Mouse (Mus musculus) spleen, postnatal 10 days (tissue): ENCODE data around the gene Crot.
"Not testable (repeated sequence)": the region's sequence is repeated elsewhere in the genome, so short reads cannot be mapped to it uniquely, and the experiment has no call there.

ENCODE experiments used
- DNase-seq, 2 experiments: peaks; one replicate each; pipeline ENCODE4 v3.0.0; 2021 to 2022; ENCODE audit warnings: low spot score in 2 of 2

The Crot gene

GRCm38 (mm10) chr5:8996686-8997512 is at the start of gene Crot:
Gene Crot, minus strand, starts transcription at chr5:8997324.
- peak; percentile 77 to 89 for DNase-seq

DNA sequence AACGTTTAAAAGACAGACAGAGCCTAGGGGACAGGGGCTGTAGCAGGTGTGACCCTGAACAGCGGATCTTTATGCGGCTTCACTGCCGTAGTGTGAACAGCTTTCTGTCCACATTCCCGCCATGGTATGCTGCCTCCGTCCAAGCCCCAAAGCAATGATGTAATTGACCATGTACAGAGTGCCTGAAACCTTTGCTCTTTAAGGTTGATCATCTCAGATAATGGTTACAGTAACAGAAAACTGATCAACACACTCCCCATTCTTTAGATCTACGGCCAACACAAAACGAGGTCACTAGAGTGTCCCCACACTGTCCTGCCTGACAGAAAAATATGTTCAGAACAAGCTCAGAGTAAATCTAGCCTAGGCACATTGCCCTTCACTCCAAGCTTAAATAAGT is 48.8 kb upstream of the Crot start:
- no peak for DNase-seq

- no peak for DNase-seq
Measured at GRCm38 (mm10) chr5:9044821-9045220, 47.7 kb upstream of the Crot start.

DNA sequence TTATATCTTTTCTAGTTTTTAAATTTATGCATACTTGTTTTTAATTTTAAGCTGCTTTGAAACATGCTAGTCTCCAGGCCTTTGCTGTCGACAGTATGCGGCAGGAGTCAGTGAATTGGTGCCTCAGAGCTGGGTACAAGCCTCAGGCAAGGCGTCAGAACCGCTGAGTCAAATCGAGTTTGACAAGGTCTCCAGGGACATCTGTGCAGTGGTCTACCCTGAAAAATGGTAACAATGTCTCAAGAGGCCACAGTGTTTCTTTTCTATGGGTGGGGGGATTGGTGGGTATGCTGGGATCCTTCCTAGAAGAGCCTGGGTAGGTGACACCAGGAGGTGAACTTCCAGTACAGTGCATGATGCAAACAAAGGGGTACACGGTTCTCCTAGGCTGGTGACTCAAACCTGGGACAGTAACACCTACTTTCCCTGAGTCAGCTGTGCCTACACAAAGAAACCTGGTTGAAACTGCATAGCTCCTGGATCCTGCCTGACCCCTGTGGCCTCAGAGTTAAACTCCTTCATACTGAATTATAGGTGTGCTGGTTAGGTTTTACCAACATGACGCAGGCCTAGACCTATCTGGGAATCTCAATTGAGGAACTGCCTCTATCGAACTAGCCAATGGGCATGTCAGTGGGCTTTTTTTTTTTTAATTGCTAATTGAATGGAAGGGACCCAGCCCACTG is 46.6 kb upstream of the Crot start:
- DNase-seq: no peak

DNA sequence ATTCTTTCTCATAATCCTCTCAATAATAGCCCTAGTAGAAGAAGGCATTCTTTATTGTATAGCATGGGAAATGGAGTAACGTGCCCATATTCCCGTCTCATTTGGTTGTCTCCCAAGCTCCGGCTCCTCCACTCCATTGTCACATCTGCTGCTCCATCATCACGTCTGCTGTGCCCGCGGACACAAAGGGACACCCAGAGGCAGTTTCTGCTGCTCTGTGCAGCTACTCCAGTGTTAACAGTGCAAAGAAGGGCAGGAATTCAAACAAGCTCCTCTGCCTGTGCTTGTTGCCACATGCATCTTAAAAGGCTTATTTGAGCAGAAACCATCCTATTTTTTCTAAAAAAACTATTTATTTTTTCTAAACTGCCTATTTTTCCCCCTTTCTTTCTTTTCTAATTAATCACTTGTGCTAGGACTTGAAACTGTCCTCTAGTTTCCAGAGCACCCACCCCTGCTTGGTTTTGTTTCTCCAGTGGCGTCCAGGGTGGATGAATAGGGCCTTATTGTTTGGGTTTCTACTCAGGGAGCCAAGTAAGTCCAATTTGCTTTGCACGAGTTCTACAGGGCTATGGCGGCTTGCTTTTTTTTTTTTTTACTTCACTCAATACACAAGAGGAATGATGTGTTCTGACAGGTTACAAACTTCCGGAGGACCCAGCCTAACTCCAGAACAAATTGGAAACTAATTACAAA is 45.7 kb upstream of the Crot start:
- DNase-seq: no peak

DNA sequence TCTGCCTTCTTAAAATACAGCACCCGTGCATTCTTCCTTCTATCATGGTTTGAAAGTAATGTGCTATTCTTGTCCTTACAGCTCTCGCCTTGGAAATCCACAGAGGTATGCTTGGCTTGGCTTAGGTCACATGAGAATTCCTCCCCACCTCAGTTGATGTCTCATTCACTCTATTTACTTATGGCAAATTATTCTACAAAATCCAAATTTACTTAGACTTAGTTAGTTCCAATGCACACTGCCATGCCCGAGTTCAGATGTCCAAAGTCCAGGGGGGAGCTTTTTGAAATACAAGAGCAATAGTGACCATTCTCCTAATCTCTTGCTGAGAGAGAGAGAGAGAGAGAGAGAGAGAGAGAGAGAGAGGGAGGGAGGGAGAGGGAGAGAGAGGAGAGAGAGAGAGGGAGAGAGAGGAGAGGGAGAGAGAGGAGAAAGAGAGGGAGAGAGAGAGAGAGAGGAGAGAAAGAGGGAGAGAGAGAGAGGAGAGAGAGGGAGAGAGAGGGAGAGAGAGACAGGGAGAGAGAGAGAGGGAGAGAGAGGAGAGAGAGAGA is 43.6 kb upstream of the Crot start:
- no peak for DNase-seq

DNA sequence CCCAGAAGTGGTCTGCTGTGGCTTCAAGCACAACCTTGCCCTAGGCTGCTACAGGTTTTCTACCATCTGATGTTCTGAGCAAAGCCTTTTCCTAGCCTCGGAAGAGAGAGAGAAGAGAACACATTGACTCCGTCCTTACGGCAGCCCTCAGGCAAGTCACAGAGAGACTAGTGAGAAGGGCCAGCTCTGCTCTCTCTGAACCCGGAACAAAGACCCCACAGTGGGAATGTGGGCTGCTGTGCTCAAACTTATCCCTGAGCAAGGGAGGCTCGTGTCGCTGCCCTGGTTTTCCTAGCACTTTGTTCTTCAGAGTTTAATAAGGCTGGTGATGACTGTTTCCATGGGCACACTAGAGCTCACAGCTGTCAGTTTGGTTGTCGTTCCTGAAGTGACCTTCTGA is 42.9 kb upstream of the Crot start:
- DNase-seq: no peak

DNA sequence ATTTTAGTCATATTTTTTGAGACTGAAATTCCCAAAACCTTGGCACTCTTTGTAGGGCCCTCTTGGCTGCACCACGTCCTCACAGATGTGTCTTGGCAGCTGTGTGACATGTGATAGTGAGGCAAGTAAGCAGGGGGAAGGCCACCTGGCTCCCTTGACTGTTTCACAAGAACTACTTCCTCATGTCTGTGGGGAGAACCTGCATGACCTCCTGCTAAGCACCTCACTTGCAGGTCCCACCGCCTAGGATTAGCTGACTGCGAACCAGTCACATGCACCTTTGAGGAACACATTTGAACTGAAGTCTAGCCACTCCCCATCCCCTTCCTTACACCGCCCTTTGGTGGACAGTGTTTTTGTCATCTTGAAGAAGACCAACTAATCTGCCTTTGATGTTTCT is 40.2 kb upstream of the Crot start:
- peak in 1 of 2 experiments; percentile 18 for DNase-seq

DNA sequence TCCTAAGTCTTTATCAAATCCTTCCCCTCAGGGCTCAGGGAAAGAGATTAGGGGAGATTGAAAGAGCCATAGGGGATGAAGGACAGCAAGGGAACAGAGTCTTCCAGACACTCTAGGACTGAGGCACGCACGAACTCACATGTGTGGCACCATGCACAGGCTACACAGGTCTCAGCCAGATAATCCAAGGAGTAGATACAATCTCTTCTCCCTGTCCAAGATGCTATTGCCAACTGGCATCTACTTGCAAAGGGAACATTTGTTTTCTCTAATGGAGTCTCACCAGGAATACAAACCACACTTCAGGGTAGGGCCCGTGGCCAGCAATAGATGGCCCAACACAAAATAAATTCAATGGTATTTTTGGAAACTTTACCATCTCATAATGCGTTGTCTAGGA is 38.3 kb upstream of the Crot start:
- DNase-seq: no peak

- DNase-seq: no peak
Measured at GRCm38 (mm10) chr5:9034535-9034934, 37.4 kb upstream of the Crot start.

- no peak for DNase-seq
Measured at GRCm38 (mm10) chr5:9033843-9034242, 36.7 kb upstream of the Crot start.

- no peak for DNase-seq
Measured at GRCm38 (mm10) chr5:9032641-9033040, 35.5 kb upstream of the Crot start.

DNA sequence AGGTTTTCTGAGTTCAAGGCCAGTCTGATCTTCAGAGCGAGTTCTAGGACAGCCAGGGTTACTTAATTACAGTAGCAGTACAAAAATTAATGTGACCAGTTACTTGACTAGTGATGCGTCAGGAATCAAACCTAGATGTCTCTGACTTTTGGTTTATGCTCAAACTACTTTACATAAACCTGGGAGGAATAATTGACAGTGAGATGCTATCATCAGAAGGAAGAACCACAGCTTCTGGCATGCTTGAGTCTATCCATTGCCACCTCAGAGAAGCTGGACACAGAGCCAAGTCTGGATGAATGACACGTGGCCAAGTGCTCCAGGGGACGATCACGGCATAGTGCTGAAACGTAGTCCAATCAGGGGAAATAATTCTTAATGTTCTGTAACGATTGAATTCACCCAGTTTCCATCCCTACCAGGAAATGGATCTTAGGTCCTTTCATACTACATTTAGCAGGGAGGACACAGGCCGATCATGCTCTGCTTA is 35.0 kb upstream of the Crot start:
- DNase-seq: no peak

DNA sequence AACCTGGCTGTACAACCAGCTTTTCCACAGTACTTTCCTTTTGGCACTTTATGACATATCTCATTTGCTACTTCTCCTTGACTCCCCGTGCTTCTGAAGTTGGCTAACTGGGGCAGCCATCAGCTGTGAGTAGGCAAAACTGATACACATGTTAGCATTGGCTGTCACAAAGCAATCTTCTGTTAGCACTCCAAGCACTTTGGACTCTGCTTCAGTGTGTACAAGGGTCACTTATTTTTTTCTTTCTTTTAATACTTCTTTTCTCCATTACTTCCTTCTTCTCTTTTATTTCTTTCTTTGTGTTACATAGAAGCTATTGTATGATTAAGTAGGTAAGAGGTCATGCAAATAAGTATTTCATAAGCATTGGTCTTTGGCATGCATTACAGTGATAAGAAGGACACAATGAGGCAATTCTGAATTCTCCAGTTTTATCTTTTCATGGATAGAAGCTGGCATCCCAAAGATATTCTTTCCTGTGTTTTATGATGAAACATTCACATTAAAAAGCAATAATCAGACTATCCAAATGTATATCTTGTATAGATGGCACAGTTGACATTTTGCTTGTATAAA is 31.2 kb upstream of the Crot start:
- DNase-seq: no peak

DNA sequence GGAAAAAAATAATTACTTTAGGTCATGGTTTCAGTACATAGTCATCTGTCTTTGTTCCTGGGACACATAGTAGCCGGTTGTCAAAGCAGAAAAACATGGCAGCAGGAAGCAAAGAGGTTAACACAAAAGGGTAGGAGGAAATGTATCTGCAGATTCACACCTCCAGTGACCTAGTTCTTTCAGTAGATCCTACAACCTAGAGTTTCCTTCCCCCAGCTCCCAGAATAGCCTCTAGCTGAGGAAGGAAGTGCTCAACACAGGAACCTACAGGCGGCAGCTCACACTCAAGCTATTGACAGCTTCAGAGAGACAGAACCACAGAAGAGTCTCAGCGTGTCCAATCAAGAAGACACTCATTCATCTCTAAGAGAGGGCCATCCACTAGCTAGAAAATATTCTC is 18.2 kb upstream of the Crot start:
- DNase-seq: no peak

DNA sequence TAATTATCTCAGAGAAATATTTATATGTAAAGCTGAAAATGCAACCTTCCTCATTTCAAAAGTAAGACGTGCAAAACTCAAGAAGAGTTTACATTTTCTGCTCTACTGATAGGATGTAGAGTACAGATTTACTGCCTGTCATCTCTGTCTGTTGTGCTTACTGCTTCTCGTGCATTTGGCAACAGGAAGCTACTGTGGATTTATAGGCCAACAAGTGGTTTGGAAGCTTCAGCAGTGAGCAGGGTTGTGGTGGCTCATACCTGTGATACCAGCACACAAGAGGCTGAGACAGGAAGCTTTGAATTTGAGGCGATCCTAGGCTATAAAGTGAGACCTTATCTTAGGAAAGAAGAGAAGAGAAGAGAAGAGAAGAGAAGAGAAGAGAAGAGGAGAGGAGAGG is 17.6 kb upstream of the Crot start:
- no peak for DNase-seq

- no peak for DNase-seq
Measured at GRCm38 (mm10) chr5:9011374-9011773, 14.2 kb upstream of the Crot start.

- DNase-seq: no peak
Measured at GRCm38 (mm10) chr5:9010166-9010565, 13.0 kb upstream of the Crot start.

DNA sequence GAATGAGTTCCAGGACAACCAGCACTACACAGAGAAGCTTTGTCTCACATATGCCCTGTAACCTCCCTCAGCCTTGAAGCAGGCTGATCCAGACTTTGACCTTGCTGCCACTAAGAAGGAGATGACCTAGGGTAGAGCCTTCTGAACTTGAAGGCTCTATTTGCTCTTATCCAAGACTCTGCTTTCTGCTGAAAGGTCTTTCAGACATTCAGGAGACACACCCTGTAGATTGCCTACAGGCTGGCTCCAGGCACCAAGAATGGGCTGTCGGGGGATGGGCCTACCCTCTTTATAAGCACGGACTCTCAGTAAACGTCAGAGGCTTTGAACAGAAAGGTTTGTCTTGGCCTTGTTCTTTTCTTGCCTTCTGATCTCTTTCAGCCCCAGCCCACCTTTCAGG is 9.5 kb upstream of the Crot start:
- not testable (repeated sequence) for DNase-seq

- not testable (repeated sequence) for DNase-seq
Measured at GRCm38 (mm10) chr5:9000006-9000405, 2.9 kb upstream of the Crot start.

DNA sequence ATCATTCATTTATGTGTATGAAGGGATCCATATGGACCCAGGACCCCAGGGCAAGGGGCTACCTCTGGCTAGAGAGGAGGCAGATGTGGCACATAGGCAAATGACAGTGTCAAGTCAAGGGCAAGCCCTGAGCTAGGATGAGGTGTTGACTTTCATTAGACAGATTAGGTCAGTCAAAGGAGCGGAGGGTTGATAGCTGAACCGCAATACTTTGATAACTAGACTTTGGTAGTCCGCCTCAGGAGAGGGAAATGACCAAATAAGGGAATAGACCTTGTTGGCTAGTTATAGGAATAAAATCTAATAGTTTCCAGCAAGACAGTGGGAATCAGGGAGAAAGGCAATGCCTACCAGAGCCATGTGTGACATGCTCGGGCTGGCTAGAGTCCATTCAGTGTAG is 2.0 kb upstream of the Crot start:
- no peak for DNase-seq

- no peak for DNase-seq
Measured at GRCm38 (mm10) chr5:8997513-8997895, 380 bp upstream of the Crot start.
